Mouse (Mus musculus) subcutaneous adipose tissue, adult 2 months (tissue): ENCODE data around the gene Kcna2. TPM values are rescaled to one million over a fixed set of nuclear protein-coding genes. Genes with fewer than 3 reads are reported as not detected.

Experiments
- polyA plus RNA-seq: library from polyadenylated mRNA; depleted of rRNA; stranded (reverse); fragments of >200 nt; gene quantifications from 2 replicates; pipeline ENCODE4 v1.2.3, GENCODE M21; 2012; ENCODE audit warnings: low replicate concordance; rRNA removed

The Kcna2 gene
- polyA plus RNA-seq, result 0.62 and 1.8 TPM in 2 replicates

GRCm38 (mm10) chr3:107100811-107101455, at the start of gene Kcna2:
TSS of gene Kcna2 (plus strand) at chr3:107101146.

Other genes with a start within 250 kb of the Kcna2 start
- 0.59 and 1.6 TPM in 2 replicates for gene Kcna3, start 65.0 kb upstream of the Kcna2 start, polyA plus RNA-seq
- gene Kcna10, start 81.9 kb downstream of the Kcna2 start, polyA plus RNA-seq, result not detected in 2 replicates
- 0.44 and 0.73 TPM in 2 replicates for gene Cym, start 120.6 kb downstream of the Kcna2 start, polyA plus RNA-seq
- 0.16 TPM in 1 of 2 replicates, not detected in the other for gene A630076J17Rik, start 129.5 kb downstream of the Kcna2 start, polyA plus RNA-seq
- gene Prok1, start 138.6 kb downstream of the Kcna2 start, polyA plus RNA-seq, result 0.07 and 0.15 TPM in 2 replicates
- gene Lamtor5, start 177.7 kb downstream of the Kcna2 start, polyA plus RNA-seq, result 132 and 135 TPM in 2 replicates
- 0.73 and 1.9 TPM in 2 replicates for gene Slc16a4, start 190.1 kb downstream of the Kcna2 start, polyA plus RNA-seq
- gene Rbm15, start 232.5 kb downstream of the Kcna2 start, polyA plus RNA-seq, result 4.1 and 10.6 TPM in 2 replicates